Mouse (Mus musculus): Measurements from ENCODE around the gene Phf12. TPM values are rescaled to one million over a fixed set of nuclear protein-coding genes. Genes with fewer than 3 reads are reported as not detected.

Gene Phf12
- polyA plus RNA-seq, 1 experiment = 9.6 TPM

DNA sequence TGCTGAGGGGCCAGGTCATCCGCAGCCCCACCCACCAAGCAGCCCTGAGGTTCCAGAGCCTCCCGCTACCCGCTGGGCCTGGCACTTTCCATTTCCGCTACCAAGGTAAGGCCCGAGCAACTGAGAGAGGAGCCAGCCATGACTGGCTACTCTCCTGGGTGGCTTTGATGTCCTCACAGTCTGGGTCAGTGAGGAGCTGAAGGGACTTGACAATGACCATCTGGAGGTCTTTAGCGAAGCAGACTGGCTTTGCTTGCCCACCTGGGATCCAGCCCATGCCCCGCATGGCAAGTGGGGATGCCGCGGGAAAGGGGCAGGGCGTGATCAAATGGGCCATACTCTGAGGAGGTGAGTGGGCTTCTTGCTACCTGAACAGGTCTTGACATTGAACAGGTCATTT is 19.6 kb upstream of the Phf12 start:
- Histone ChIP-seq H3K4me3 (ENCODE audit: insufficient read depth, low read depth, low read length) (no peak overlapping the region), H3K27ac (replicated peaks; ENCODE audit: low read depth, low read length) (no peak overlapping the region), H3K4me1 (ENCODE audit: control insufficient read depth, insufficient read depth, insufficient read length, low read length) (no peaks in the 10 kb centered on the region)

DNA sequence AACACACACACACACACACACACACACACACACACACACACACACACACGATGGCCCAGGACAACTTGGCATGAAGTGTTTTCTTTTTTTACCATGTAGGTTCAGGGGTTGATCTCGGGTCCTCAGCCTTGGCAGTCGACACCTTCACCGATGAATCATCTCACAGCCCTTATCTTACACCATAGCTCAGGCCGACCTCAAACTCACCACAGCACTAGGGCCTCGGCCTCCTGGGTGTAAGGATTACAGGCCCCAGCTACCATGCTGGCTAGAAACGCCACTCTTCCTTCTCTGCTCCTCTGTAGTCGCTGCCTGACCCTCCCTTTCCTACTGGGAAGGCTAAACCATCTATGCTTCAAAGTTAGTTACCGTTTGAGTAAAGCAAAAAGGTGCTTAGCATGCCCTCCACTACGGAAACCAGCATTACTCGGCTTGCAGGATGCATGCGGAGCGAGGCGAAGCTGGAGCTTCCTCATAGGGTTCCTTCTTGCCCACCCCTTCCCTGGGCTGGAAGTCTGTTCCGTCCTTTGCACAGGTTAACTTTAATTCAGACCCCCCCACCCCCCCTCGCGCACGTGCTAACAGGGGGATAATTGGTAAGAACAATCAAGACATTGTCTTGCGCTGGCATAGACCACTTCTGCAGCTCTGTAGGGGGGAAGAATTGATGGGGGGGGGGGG is 18.0 kb upstream of the Phf12 start:
- Histone ChIP-seq H3K4me3 (ENCODE audit: insufficient read depth, low read depth, low read length) (no peak overlapping the region), H3K27ac (replicated peaks; ENCODE audit: low read depth, low read length) (no peak overlapping the region), H3K4me1 (ENCODE audit: control insufficient read depth, insufficient read depth, insufficient read length, low read length) (no peaks in the 10 kb centered on the region)

DNA sequence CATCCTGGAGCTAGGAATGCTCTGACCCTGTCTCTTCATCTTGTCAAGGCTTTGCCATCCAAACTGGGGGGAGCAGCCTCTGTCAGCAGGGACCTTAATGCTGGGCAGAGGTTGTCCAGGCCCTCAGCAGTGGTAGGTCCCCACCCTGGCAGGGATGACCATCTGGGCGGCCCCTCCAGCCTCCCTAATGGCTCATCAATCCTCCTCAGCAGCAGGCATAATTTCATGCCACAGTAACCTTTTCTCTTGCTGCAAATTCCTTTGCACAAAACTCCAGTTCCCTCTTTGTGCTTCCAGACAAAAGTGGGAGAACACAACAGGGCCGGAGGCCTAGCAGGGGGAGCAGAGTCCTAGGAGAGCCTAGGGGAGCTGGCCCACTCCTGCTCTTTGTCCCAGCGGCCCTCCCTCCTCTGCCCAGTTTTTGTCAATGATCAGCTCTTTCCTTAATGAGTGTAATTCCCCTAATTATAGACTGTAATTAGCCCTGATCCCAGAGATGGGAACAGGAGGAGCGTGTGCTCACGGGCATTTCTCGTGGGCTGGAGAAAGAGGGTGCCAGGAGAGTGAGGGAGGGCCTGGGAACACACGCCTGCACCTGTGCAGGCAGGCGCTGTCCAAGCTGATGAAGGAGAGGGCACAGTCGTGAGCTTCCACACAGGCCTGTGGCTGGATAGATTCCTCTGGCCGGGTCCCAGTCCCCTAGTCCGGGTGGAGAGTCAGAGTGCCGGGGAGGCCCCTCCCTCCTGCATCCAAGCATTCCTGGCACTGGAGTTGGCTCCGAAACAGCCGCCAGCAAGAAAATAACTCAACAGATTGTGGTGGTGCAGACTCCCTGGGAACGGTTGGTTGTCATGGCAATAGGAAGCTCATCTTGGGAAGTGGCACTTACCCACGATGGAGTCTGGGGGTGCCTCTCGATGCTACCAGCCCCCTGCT is 17.2 kb upstream of the Phf12 start:
- H3K4me1 ChIP-seq (ENCODE audit: control insufficient read depth, insufficient read depth, insufficient read length, low read length) = no peaks in the 10 kb centered on the region
- no peak overlapping the region for H3K27ac ChIP-seq (replicated peaks; ENCODE audit: low read depth, low read length)
- H3K4me3 ChIP-seq (ENCODE audit: insufficient read depth, low read depth, low read length) = no peak overlapping the region

DNA sequence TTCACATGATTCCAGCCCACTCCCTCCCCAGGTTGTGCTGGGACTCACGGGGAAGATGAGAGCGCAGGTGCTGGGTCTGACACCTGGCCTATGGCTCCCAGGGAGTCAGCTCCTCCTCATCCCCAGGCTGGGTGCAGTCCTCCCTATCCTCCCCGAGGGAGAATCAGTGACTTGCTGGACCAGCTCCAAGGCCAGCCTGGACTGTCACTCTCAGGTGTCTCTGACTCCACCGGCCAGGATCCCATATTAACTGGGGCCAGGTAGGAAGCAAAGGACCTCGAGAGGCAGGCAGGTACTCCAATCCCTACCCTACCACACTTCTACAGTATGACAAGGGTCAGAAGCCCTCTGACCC is 16.5 kb upstream of the Phf12 start:
- H3K4me3 ChIP-seq (ENCODE audit: insufficient read depth, low read depth, low read length) = no peak overlapping the region
- no peak overlapping the region for H3K27ac ChIP-seq (replicated peaks; ENCODE audit: low read depth, low read length)
- no peaks in the 10 kb centered on the region for H3K4me1 ChIP-seq (ENCODE audit: control insufficient read depth, insufficient read depth, insufficient read length, low read length)

DNA sequence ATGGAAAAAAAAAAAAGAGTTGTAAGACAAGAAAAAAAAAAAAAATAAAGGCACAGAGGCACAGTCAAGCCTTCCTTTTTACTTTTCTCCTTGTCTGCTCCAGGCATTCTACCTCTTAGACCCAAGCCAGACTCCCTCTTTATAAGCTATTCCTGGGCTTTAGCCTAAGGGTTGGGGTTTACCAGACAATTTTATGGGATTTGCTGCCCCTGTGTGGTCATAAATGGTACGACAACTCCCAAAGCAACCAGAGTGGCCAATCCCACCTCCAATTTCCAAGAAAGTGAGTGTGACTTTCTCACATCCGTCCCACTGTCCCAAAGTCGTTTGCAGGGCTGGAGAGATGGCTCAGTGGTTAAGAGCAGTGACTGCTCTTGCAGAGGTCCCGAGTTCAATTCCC is 15.4 kb upstream of the Phf12 start:
- Histone ChIP-seq H3K27ac (replicated peaks; ENCODE audit: low read depth, low read length) (no peak overlapping the region), H3K4me1 (ENCODE audit: control insufficient read depth, insufficient read depth, insufficient read length, low read length) (no peaks in the 10 kb centered on the region)

DNA sequence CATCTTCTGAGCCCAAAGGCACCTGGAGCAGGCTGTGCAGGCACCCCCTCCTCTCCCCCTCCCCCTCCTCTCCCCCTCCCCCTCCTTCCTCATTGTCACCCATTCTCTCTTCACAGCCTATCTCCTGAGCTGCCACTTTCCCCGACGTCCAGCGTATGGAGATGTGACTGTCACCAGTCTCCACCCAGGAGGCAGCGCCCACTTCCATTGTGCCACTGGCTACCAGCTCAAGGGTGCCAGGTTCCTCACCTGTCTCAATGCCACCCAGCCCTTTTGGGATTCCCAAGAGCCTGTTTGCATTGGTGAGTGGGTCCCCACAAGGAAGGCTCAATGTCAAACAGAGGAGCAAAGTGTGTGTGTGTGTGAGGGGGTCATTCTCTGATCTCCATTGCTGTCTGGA is 13.8 kb upstream of the Phf12 start:
- Histone ChIP-seq H3K27ac (replicated peaks; ENCODE audit: low read depth, low read length) (no peak overlapping the region), H3K4me3 (ENCODE audit: insufficient read depth, low read depth, low read length) (no peak overlapping the region), H3K4me1 (ENCODE audit: control insufficient read depth, insufficient read depth, insufficient read length, low read length) (peaks cover 7% of the 10 kb centered on the region; the same call in 1 of the 2 replicates)

More for the DNA sequence above, 15.4 kb upstream of the Phf12 start:
- H3K4me3 ChIP-seq (ENCODE audit: insufficient read depth, low read depth, low read length) = no peak overlapping the region

DNA sequence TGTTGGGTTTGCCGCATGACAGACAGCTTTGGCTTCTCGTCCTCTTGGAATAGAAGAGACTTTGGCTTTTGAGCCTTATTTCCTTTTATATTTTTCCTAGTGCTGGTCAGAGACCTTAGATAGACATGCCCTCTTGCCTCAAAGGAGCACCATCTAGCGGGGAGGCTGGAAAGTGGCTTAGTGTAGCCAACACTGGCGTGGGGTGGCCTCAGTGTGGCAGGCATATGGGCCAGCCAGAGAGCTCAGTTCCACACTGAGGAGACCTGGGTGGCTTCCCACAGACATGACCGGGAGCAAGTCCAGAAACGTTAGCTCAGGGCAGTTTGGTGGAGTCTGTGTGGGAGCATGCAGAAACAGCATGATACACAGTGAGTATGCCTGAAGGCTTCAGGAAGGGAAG is 11.8 kb upstream of the Phf12 start:
- peaks cover 13% of the 10 kb centered on the region for H3K4me1 ChIP-seq (ENCODE audit: control insufficient read depth, insufficient read depth, insufficient read length, low read length)
- no peak overlapping the region for H3K4me3 ChIP-seq (ENCODE audit: insufficient read depth, low read depth, low read length)
- H3K27ac ChIP-seq (replicated peaks; ENCODE audit: low read depth, low read length) = no peak overlapping the region

DNA sequence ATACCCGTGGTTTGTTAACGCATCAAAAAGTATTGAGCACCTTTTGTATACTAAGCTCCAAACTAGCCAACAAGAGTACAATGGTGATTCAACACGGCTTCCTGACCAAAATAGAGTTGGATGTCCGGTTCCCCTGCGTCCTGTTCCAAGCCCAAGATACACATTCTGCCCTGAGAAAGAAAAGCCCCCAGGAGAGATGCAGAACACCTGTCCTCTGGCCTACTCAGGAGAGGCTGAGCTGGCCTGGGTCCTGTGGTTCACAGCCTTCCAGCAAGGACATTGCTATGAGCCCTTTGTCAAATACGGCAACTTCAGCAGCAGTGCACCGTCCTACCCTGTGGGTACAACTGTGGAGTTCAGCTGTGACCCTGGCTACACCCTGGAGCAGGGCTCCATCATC is 9.0 kb upstream of the Phf12 start:
- Histone ChIP-seq H3K4me1 (ENCODE audit: control insufficient read depth, insufficient read depth, insufficient read length, low read length) (peaks cover 13% of the 10 kb centered on the region), H3K27ac (replicated peaks; ENCODE audit: low read depth, low read length) (peak overlapping the region; percentile 49), H3K4me3 (ENCODE audit: insufficient read depth, low read depth, low read length) (no peak overlapping the region)

DNA sequence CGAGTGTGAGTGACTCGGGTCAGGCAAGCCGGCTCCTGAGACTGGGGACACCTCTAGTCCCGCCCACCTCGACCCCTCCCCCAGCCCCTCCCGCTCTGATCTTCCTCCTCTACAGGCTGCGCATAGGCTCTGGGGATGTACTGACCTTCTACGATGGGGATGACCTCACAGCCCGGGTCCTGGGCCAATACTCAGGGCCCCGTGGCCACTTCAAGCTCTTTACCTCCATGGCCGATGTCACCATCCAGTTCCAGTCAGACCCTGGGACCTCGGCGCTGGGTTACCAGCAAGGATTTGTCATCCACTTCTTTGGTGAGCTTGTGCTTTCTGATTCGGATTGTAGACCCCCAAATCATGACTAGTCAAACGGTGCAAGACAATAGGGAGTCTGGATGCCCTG is 8.2 kb upstream of the Phf12 start:
- no peak overlapping the region for H3K4me3 ChIP-seq (ENCODE audit: insufficient read depth, low read depth, low read length)
- peaks cover 13% of the 10 kb centered on the region for H3K4me1 ChIP-seq (ENCODE audit: control insufficient read depth, insufficient read depth, insufficient read length, low read length)
- H3K27ac ChIP-seq (replicated peaks; ENCODE audit: low read depth, low read length) = 0 out of 2 replicates have a peak overlapping the region, but pooled peaks have one; percentile 49

DNA sequence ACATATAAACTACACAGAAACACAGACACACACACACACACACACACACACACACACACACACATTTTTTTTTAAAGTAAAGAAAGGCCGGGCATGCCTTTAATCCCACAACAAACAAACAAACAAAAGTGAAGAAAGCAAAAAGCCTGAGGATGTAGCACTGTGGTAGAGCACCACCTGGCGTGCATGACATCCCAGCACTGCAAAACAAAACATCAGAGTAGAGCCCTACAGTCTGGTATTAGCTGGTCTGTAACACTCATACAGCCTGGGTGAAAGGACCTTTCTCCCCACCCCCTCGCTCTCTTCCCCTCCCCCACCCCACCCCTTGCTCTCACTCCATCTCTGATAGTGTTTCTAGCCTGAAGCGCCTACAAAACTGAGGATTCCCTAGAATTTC is 6.7 kb upstream of the Phf12 start:
- Histone ChIP-seq H3K4me1 (ENCODE audit: control insufficient read depth, insufficient read depth, insufficient read length, low read length) (peaks cover 13% of the 10 kb centered on the region), H3K4me3 (ENCODE audit: insufficient read depth, low read depth, low read length) (no peak overlapping the region), H3K27ac (replicated peaks; ENCODE audit: low read depth, low read length) (no peak overlapping the region)

DNA sequence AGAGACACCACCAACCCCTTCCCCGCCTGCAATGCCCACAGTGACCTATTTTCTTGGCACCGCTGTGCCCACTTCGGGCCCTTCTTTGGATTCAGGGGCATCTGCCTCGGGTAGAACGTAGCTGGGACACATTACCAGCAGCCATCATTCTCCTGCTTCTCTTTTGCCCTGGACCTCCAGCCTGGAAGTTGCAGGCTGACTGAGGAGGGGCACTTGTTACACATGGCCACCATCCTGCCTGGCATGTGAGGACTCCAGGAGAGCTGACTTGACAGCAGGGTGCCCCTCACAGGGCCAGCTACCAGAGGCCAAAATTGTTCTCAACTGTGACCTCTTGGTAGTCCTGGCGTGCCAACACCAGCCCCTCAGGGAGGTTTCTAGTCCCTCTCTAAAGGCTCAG is 4.4 kb upstream of the Phf12 start:
- Histone ChIP-seq H3K4me3 (ENCODE audit: insufficient read depth, low read depth, low read length) (no peak overlapping the region), H3K4me1 (ENCODE audit: control insufficient read depth, insufficient read depth, insufficient read length, low read length) (peaks cover 7% of the 10 kb centered on the region; the same call in 1 of the 2 replicates), H3K27ac (replicated peaks; ENCODE audit: low read depth, low read length) (no peak overlapping the region)

DNA sequence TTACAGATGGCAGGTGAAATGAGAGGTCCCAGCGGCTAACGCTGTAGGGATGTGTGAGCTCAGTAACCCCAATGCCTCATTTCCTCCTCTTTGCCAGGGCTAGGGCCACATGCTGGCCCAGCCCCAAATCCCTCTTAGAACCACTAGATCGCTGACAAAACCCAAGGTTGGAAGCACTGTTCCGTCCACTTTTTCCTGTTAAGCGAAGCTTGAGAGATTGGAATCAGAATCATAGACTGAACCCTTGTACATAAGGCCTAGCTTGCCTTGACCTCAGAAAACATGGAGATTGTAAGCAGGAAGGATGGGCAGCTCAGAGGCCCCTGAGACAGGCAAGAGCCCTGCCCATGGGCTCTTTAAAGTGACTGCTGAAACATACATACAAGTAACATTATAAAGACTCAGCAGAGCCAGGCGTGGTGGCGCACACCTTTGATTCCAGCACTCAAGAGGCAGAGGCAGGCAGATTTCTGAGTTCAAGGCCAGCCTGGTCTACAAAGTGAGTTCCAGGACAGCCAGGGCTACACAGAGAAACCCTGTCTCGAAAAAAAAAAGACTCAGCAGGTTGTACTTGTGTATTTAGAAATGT is 3.2 kb upstream of the Phf12 start:
- no peak overlapping the region for H3K27ac ChIP-seq (replicated peaks; ENCODE audit: low read depth, low read length)
- H3K4me3 ChIP-seq (ENCODE audit: insufficient read depth, low read depth, low read length) = no peak overlapping the region
- H3K4me1 ChIP-seq (ENCODE audit: control insufficient read depth, insufficient read depth, insufficient read length, low read length) = 0 out of 2 replicates have a peak, but pooled peaks cover 2% of the 10 kb centered on the region

DNA sequence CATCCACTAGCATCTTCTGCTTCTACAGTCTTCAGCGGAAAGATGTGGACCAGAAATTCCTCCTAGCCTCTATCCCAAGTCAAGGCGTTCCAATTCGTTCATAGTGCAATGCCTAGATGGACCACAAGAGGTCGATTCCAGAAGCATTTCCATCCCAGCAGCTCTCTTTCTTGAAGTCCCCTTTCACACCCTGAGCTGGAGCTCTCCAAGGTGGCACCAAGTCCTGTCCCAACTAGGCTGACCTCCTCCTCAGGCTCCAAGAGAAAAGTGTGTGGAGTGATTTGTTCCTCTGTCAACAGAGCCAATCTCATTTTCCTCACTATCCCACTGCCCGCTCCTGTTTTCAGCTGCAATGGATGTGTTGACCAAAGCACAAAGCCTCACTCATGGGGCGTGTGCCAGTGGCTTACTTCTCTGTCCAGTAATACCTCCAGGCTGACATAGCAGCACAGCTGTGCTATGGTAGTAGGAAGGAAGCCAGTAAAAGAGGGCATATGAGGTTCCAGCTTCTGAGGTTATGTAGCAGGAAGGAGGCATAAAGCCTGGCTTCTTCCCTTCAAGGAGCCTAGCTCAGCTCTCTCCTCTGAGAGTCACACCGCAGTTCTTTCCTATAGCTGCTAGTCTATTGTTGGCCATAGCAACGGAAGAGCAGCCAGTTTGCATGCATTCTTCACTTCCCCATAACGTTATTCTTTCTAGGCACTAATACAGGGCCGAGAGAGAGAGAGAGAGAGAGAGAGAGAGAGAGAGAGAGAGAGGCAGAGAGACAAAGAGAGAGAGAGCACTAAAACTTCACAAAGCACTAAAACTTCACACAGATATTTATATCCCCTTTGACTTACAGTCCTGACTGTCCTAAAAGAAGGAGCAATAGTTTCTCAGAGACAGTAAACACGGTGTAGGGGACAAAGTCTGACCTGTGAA is 2.0 kb upstream of the Phf12 start:
- Histone ChIP-seq H3K4me1 (ENCODE audit: control insufficient read depth, insufficient read depth, insufficient read length, low read length) (no peaks in the 10 kb centered on the region), H3K27ac (replicated peaks; ENCODE audit: low read depth, low read length) (no peak overlapping the region), H3K4me3 (ENCODE audit: insufficient read depth, low read depth, low read length) (no peak overlapping the region)

DNA sequence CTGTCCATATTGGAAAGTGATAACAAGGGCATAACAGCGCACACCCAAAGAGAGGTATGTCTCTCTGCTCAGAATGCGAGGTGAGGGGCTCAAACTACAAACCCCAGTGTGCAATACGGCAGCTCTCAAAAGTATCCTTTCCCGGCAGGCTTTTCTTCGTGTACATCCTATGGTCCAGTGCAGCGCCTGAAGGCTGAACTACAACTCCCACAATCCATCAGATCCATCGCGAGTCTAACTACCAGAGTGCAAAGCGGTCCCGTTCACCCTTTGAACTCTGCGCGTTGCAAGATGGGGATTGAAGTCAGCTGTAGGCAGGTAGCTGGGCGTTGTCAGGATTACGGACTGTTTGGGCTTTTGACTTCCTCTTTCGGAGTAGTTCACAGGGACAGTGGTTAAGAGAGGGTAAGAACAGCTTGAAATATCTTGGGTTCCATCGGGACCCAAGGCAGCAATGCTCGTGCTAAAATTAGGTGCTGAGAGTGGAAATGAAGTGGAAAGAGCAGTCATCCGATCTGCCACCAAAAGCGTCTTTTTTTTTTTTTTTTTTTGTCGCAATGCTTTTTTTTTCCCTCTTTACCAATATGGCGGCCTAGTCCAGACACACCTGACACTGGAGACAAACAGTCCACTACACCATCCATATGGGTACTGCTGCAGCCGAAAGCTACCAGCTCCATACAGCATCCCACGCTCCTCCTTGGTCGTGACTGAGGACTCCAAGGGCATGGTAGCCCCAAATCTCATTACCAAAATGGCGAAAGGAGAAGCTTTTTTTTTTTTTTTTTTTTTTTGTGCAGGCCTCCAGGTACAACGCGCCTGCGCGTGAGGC is 729 bp upstream of the Phf12 start:
- Histone ChIP-seq H3K4me3 (ENCODE audit: insufficient read depth, low read depth, low read length) (peak overlapping the region; percentile 67), H3K27ac (replicated peaks; ENCODE audit: low read depth, low read length) (peak overlapping the region; percentile 97), H3K4me1 (ENCODE audit: control insufficient read depth, insufficient read depth, insufficient read length, low read length) (no peaks in the 10 kb centered on the region; the same call in 1 of the 2 replicates)
